Mouse (Mus musculus): Measurements from ENCODE around the gene Plekha6. TPM values are rescaled to one million over a fixed set of nuclear protein-coding genes. Genes with fewer than 3 reads are reported as not detected.

Plekha6 gene
- total and polyA plus RNA-seq, 3 experiments: 11.8 to 28.5 TPM; not detected in 1

DNA sequence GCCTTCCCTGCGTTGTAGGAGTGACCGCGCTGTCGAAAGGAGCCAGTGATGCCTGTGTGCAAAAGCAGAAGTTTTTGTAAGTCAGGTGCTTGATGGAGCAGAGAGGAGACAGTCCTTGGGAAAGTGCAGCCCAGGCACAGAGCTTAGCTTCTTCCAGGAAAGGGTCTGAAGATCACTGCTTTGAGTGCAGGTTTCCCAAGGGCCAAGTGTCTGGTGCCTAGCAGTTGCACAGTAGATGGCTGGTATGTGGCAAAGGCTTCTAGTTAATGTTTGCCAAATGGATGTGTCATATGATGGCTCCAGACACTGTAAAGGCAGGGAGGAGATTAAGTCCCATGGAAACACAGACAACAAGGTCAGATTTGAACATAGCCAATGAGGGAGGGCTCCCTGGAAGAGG is 49.9 kb downstream of the Plekha6 start:
- no peaks in the 10 kb centered on the region for H3K27me3 ChIP-seq (ENCODE audit: control insufficient read depth in 1 of 2, insufficient read depth in 2 of 2, low read length in 2 of 2)

DNA sequence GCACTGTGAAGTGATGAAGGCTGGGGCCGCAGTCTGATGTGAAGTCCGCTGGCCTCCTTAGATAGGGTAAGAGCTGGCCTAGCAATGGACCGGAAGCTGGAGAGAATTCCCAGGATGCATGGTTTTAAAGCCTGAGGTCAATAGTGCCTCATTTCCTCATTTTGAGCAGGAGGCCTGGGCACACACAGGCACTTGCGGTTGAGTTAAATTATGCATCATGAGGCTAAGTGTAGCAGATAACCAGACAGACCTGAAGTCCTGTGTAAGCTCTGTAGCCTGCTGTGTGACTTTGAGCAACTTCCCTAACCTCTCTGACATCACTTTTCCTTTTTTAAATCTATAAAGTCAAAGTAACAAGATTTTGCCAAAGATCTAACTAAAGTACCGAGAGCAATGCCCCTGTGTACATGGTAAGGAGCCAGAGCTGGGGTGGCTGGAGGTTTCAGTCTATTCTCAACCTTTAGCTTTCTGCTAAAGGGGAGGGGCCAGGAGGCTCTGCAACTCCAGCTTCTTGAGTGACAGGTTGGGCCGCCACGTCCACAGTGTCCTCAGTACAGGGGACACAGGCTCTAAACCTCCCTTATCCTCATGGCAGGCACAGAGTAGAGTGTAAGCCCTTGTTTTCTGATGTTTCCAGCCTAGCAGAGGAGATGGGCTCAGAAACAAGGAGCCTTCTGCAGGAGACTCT is 50.8 kb downstream of the Plekha6 start:
- H3K36me3 ChIP-seq (ENCODE audit: control insufficient read depth in 1 of 2, insufficient read depth in 2 of 2, low read length in 2 of 2): no peaks in the 10 kb centered on the region
- no peak overlapping the region for H3K9ac ChIP-seq (ENCODE audit: control insufficient read depth, low read depth, low read length, poor library complexity, severe bottlenecking)
- DNase-seq (ENCODE audit: low read depth, low spot score): no peak
- H3K4me1 ChIP-seq (ENCODE audit: control insufficient read depth in 1 of 2, insufficient read depth in 2 of 2, low read length in 2 of 2): no peaks in the 10 kb centered on the region
- H3K79me2 ChIP-seq (ENCODE audit: control insufficient read depth, insufficient read depth, low read length, poor library complexity): no peaks in the 10 kb centered on the region
- H3K27ac ChIP-seq (ENCODE audit: control insufficient read depth, low read depth, low read length): no peak overlapping the region
- no peaks in the 10 kb centered on the region for H3K9me3 ChIP-seq (replicated peaks; ENCODE audit: insufficient read depth, low read length)
- TF ChIP-seq CTCF (IDR thresholded peaks at IDR 0.05 in 2 of 3, conservative IDR thresholded peaks at IDR 0.05 in 1 of 3; ENCODE audit: control insufficient read depth in 1 of 3, insufficient read depth in 1 of 3, low read depth in 2 of 3, low read length in 3 of 3, poor library complexity in 1 of 3, severe bottlenecking in 1 of 3) (no peak), RCOR1 (IDR thresholded peaks at IDR 0.05; ENCODE audit: low read depth, low read length) (no peak), SMC3 (IDR thresholded peaks at IDR 0.05; ENCODE audit: low read depth, low read length) (no peak), MXI1 (IDR thresholded peaks at IDR 0.05; ENCODE audit: low read depth, low read length) (no peak), MAFK (IDR thresholded peaks at IDR 0.05; ENCODE audit: borderline replicate concordance, low read depth, low read length) (no peak), EP300 (IDR thresholded peaks at IDR 0.05; ENCODE audit: low read depth in 1 of 2, low read length in 2 of 2) (no peak), UBTF (IDR thresholded peaks at IDR 0.05; ENCODE audit: borderline replicate concordance, insufficient read depth, low read depth, low read length) (no peak), POLR2AphosphoS2 (IDR thresholded peaks at IDR 0.05; ENCODE audit: low read length) (no peak), ZMIZ1 (IDR thresholded peaks at IDR 0.05; ENCODE audit: low read depth, low read length) (no peak), ZNF384 (IDR thresholded peaks at IDR 0.05; ENCODE audit: low read depth, low read length) (no peak), HCFC1 (IDR thresholded peaks at IDR 0.05; ENCODE audit: low read depth, low read length) (no peak), ETS1 (IDR thresholded peaks at IDR 0.05; ENCODE audit: low read depth, low read length) (no peak), KAT2A (conservative IDR thresholded peaks at IDR 0.05; ENCODE audit: low read depth, low read length) (no peak)
- no peak overlapping the region for H3K4me3 ChIP-seq (ENCODE audit: control insufficient read depth in 1 of 2, insufficient read depth in 1 of 2, low read depth in 2 of 2, low read length in 2 of 2)
- H3K27me3 ChIP-seq (ENCODE audit: control insufficient read depth in 1 of 2, insufficient read depth in 2 of 2, low read length in 2 of 2): no peaks in the 10 kb centered on the region

More for the DNA sequence above, 49.9 kb downstream of the Plekha6 start:
- Histone ChIP-seq H3K27ac (ENCODE audit: control insufficient read depth, low read depth, low read length) (no peak overlapping the region), H3K36me3 (ENCODE audit: control insufficient read depth in 1 of 2, insufficient read depth in 2 of 2, low read length in 2 of 2) (no peaks in the 10 kb centered on the region), H3K4me1 (ENCODE audit: control insufficient read depth in 1 of 2, insufficient read depth in 2 of 2, low read length in 2 of 2) (no peaks in the 10 kb centered on the region), H3K4me3 (ENCODE audit: control insufficient read depth in 1 of 2, insufficient read depth in 1 of 2, low read depth in 2 of 2, low read length in 2 of 2) (no peak overlapping the region), H3K9me3 (replicated peaks; ENCODE audit: insufficient read depth, low read length) (no peaks in the 10 kb centered on the region), H3K9ac (ENCODE audit: control insufficient read depth, low read depth, low read length, poor library complexity, severe bottlenecking) (no peak overlapping the region), H3K79me2 (ENCODE audit: control insufficient read depth, insufficient read depth, low read length, poor library complexity) (no peaks in the 10 kb centered on the region)
- no peak for TF ChIP-seq BHLHE40 (IDR thresholded peaks at IDR 0.05; ENCODE audit: borderline replicate concordance, low read depth, low read length)
- no peak for TF ChIP-seq MAX (IDR thresholded peaks at IDR 0.05; ENCODE audit: low read length)
- no peak for TF ChIP-seq TBP (IDR thresholded peaks at IDR 0.05; ENCODE audit: low read depth, low read length)
- TF ChIP-seq ZC3H11A (IDR thresholded peaks at IDR 0.05; ENCODE audit: low read depth, low read length): no peak
- TF ChIP-seq ZKSCAN1 (IDR thresholded peaks at IDR 0.05; ENCODE audit: low read depth, low read length): no peak
- TF ChIP-seq ELF1 (IDR thresholded peaks at IDR 0.05; ENCODE audit: low read depth, low read length): no peak
- TF ChIP-seq KAT2A (conservative IDR thresholded peaks at IDR 0.05; ENCODE audit: low read depth, low read length): no peak
- no peak for TF ChIP-seq EP300 (IDR thresholded peaks at IDR 0.05; ENCODE audit: low read depth in 1 of 2, low read length in 2 of 2)
- TF ChIP-seq MYC (IDR thresholded peaks at IDR 0.05; ENCODE audit: low read depth, low read length): no peak
- TF ChIP-seq JUND (IDR thresholded peaks at IDR 0.05; ENCODE audit: low read depth, low read length): no peak
- TF ChIP-seq CHD2 (IDR thresholded peaks at IDR 0.05; ENCODE audit: low read length): no peak
- TF ChIP-seq USF2 (IDR thresholded peaks at IDR 0.05; ENCODE audit: borderline replicate concordance in 1 of 2, insufficient read depth in 1 of 2, low read depth in 1 of 2, low read length in 2 of 2): no peak
- no peak for TF ChIP-seq GATA1 (IDR thresholded peaks at IDR 0.05; ENCODE audit: low read depth, low read length)
- TF ChIP-seq USF1 (IDR thresholded peaks at IDR 0.05; ENCODE audit: low read depth, low read length): no peak
- no peak for TF ChIP-seq POLR2AphosphoS2 (IDR thresholded peaks at IDR 0.05; ENCODE audit: low read length)
- no peak for TF ChIP-seq TCF12 (IDR thresholded peaks at IDR 0.05; ENCODE audit: low read depth, low read length)
- TF ChIP-seq E2F4 (IDR thresholded peaks at IDR 0.05; ENCODE audit: borderline replicate concordance, low read depth, low read length): no peak
- no peak for TF ChIP-seq GABPA (IDR thresholded peaks at IDR 0.05; ENCODE audit: low read depth, low read length)
- no peak for TF ChIP-seq SMC3 (IDR thresholded peaks at IDR 0.05; ENCODE audit: low read depth, low read length)
- no peak for TF ChIP-seq MAZ (IDR thresholded peaks at IDR 0.05; ENCODE audit: low read depth, low read length)
- no peak for DNase-seq (ENCODE audit: low read depth, low spot score)

All from MEL (cell line).